Mouse (Mus musculus) lung, postnatal 10 days (tissue): ENCODE results near the gene Pnkd.

Experiments
- DNase-seq: peaks from one replicate; pipeline ENCODE4 v3.0.0; 2021

The Pnkd gene

DNA sequence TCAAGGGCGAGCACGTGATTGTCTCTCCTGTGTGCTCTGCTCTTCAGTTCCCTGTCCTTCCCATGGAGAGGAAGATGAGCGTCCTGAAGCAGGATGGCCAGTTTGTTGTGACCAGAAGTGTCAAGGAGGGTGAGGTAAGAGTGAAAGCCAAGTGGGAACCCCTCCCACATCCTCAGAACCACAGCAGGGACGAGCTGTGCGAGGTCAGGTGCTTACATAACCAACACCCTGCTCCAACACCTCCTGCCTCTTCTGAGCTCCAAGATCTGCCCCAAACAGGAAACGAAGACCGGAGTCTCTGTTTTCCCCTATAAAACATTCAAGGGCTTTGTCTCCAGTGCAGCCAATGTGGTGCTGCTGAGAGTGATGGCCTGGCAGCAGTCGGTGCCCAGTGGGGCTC, 79.5 kb downstream of the Pnkd start:
- DNase-seq = no peak

DNA sequence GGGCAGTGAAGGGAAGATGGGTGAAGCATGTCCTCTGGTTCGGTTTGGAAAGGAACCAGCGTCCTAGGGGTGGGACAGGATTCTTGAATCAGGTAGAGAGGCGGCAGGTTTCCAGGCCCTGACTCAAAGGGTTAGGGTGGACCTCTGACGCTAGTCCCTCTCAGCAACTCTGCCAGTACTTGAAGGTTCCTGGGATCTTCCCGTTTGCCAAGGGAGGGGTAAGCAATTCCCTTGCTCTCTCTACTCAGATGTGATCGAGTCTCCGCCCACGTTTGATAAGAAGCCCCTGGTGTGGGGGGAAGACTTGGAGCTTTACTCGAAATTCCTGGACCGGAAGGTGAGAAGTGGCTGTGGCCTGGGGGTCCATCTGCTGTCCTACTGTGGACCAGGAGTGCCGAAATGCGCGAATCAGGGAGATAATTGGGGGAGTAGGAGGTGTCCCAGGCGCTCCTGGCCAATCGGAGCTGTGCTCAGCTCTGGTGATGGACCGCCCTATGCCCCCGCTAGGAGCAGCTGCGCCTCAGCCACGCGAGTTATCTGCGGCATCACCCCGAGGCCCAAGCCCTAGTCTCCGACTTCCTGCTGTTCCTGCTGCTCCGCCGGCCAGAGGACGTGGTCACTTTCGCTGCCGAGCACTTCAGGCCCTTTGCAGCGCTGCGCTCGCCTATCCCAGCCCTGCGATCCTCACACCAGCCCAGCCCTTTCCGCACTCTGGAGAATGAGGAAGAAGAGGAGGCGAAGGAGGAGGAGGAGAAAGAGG, 83.3 kb downstream of the Pnkd start:
- peak; percentile 79 for DNase-seq

DNA sequence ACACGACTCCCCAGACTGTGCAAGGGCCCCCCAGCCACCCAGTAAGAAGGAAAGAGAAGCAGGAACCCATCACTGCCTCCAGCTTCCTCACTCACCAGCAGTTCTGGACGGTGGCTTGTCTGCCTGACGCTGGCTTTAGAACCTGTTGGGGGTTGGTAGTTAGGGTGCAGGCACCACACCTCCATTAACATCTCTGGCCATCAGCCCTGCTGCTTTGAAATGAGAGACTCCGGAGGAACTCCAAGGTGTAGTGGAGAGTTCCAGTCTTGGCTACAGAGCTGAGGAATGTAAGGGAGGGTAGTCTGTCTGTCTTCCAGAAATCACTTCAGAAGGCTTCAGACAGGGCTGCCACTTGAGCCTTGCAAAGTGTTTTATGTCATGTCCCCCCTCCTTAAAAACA, 85.3 kb downstream of the Pnkd start:
- DNase-seq = no peak

DNA sequence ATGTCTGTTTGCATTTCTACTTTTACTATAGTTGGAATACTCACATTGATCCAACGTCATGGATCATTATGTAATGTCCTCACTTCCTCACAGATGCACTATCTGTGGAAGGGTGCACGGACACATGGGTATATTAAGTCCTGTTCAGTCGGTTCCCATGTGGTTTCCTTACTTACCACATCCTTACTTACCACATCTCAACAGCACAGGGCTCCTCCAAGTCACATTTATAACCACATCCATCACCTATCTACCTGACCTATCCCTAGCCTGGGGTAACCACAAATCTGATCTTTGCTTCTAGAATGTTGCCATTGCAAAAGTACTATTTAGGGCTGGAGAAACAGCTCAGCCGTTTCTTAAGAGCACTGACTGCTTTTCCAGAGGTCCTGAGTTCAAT, 88.6 kb downstream of the Pnkd start:
- no peak for DNase-seq

DNA sequence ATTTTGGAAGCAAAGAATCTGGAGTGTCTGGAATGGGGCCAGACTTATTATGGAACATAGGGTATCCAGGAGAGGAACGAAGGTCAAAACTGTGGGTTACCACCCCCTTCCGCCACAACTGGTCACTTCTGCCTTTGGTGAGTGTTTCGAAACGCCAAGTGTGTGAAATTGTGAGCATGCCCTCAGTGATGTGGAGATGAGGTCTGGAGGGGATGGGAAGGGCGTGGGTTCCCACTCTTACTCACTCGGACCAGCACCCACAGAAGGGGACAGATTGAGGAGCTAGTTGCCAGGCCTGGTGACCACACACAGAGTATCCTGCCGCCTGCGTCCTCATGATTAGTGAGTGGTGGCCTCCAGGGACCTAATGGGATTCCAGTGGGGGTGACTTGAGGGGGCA, 90.2 kb downstream of the Pnkd start, which contains the start of gene Slc11a1:
Gene Slc11a1 (plus strand): TSS at position 216 of the 400 bp plus-strand sequence.
- no peak for DNase-seq

DNA sequence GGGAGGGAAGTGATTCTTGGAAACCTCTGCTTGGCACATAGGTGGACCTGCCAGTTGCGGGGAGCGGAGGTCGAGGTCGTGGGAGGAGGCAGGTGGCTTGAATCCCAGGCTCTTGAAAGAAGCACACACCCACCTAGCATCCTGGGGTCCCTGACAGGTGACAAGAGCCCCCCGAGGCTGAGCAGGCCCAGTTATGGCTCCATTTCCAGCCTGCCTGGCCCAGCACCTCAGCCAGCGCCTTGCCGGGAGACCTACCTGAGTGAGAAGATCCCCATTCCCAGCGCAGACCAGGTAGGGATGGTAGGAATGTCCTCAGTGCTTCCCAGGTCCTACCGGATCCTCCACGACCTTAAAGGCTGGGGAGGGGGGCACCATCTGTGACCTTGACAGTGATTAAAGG, 90.8 kb downstream of the Pnkd start:
- no peak for DNase-seq

DNA sequence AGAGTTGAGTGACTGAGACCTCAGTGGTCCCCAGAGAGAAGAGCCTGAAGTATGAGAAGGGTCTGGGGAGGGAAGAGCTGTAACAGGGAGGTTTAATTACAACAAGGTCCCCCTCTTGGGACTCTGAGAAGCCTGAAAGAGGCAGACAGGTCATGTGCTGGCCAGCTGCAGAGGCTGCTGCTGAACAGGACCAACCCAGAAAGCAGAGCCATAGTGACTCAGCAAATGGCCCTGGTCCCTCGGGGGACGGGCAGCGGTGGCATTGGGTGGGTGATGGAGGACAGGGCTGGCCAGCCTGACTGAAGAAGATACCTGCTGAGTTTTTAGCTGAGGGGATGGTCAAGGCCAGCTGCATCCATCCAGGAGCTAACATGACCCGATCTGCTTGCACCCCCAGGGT, 91.7 kb downstream of the Pnkd start:
- DNase-seq = no peak

DNA sequence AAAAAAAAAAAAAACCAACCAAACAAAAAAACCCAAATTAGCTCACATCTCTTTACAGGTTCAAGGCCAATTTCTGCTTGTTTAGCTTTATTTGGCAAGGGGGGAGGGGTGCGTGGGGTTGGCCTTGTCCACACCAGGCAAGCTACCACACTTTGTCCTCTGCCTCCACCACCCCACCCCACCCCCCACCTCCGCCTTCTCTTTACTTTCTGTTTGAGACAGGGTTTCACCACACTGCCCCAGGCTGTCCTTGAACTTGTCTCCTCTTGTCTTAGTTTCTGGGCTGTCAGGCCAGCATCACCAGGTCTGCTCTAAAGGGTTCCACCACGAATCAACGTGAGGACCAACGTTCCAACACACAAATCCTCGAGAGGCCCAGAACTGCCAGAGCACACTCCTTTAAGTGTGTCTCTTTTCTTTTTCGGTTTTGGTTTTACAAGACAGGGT, 94.4 kb downstream of the Pnkd start:
- DNase-seq = no peak

DNA sequence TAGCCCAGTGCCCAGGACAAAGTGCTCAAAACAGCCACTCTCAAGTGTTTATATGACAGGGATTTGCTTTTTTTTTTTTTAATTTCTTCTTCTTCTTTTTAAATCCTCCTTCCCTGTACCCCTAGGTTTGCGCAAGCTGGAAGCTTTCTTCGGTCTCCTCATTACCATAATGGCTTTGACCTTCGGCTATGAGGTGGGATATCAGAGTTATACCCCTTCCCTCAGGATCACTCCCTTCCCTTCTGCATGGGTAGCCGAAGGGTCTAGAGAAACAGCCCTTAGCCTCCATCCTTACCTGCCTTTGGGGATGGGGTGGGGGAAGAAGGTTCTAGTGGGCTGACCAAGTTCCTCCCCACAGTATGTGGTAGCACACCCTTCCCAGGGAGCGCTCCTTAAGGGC, 95.8 kb downstream of the Pnkd start:
- DNase-seq = no peak

DNA sequence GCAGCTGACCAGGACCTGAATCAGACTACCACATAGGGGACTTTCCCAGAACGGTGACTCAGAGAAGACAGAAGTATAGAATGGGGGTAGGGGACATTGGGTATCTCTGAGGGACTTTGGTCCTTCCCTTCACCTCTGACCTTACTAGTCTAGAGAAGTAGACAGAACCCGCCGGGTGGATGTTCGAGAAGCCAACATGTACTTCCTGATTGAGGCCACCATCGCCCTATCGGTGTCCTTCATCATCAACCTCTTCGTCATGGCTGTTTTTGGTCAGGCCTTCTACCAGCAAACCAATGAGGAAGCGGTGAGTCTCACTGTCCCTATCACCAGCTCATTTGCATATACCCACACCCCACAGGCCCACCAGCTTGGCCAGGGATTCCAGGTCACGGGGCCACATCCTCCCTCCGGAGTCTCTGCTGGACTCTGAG, 96.9 kb downstream of the Pnkd start:
- no peak for DNase-seq

DNA sequence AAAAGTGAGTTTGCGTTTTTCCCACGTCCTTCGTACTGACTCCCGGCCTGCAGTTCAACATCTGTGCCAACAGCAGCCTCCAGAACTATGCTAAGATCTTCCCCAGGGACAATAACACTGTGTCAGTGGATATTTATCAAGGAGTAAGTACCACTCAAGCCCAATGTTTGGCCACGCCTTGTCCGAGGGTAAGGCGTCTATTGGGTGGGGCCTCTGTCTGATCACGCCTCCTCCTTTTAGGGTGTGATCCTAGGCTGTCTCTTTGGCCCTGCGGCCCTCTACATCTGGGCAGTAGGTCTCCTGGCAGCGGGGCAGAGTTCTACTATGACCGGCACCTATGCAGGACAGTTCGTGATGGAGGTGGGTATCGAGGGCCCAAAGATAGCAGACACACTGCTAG, 98.7 kb downstream of the Pnkd start:
- no peak for DNase-seq

DNA sequence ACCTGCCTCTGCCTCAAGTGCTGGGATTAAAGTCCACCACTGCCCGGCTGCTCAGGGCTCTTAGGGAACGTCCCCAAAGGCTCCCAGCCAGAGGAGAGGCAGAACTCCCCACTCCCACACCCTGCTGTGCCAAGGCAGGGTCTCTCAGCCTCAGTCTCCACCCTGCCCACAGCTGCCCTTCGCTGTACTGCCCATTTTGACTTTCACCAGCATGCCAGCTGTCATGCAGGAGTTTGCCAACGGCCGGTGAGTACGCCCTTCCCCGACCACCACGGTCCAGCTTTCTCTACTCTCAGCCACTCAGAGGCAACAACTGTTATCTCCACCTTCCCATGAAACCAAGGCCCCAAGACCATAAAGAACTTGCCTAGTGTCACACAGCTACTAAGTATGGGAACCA, 99.8 kb downstream of the Pnkd start:
- DNase-seq = no peak

DNA sequence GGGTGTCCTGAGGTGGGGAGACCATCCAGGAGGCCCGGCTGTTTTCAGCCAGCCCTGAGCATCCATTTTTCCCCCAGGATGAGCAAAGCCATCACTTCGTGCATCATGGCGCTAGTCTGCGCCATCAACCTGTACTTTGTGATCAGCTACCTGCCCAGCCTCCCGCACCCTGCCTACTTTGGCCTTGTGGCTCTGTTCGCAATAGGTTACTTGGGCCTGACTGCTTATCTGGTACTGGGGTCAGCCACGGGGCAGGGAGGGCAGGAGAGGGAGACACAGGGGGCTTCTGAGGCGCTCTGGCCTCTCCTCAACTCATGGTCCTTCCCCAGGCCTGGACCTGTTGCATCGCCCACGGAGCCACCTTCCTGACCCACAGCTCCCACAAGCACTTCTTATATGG, 100.3 kb downstream of the Pnkd start:
- DNase-seq = no peak

DNA sequence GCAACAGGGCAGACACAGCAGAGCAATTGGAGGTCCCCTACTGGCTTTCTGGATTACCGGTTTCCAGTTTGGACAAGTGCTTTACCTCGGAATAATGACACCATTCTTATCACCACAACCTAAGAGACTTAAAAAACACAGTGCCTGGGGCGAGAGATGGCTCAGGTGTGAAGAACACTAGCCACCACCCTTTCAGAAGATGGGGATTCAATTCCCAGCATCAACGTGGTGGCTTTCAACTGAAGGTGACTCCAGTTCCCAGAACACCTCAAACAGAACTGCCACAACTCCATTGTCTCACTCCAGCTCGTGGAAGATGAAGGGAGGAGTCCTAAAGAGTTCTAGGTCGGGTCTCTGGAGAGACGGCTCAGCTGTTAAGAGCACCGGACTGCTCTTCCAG, 100.8 kb downstream of the Pnkd start:
- no peak for DNase-seq

DNA sequence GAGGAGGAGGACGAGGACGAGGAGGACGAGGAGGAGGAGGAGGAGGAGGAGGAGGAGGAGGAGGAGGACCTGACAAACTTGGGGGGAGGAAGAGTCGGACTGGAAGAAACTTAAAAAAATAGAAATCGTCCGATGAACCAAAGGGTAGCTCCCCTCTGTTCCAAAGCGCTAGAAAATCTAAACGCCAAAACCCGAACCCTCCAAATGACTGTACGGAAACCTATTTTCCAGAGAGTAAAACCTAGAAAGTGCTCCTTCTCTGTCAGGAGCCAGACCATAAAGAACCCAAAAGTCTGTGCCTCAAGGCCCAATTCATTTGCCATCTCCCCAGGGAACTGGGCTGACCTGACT, 101.6 kb downstream of the Pnkd start:
- DNase-seq = no peak

DNA sequence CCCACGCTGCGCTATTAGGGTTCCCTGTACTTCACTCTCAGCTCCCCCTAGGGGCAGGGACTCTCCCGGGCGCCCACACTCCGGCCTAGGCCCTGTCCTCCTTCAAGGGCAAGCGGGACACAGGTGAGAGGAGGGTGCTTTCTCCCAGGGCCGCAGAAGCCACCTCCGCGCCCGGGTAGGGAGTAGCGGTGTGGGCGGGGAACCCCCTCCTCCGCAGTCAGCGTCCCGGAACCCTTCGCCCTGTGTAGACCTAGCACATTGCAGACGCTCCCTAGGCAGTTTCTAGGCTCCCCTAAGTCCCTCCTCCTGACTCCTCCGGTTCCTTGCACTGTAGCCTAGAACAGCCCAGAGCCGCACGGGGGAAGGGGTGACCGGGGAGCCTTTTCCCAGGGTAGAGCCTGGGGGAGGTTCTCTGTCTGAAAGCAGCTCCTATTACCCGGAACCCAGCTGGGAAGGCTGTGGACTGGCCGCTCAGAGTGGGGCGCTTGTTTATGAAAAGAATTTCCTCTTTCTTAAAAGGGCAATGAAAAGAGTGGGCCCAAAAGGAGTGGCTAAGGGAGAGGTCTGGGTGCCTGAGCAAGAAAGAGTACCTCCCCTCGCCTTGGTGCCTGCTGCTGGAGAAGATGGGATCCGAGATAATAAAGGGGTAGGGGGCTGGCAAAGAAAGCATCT, 102.1 kb downstream of the Pnkd start:
- peak; percentile 97 for DNase-seq

DNA sequence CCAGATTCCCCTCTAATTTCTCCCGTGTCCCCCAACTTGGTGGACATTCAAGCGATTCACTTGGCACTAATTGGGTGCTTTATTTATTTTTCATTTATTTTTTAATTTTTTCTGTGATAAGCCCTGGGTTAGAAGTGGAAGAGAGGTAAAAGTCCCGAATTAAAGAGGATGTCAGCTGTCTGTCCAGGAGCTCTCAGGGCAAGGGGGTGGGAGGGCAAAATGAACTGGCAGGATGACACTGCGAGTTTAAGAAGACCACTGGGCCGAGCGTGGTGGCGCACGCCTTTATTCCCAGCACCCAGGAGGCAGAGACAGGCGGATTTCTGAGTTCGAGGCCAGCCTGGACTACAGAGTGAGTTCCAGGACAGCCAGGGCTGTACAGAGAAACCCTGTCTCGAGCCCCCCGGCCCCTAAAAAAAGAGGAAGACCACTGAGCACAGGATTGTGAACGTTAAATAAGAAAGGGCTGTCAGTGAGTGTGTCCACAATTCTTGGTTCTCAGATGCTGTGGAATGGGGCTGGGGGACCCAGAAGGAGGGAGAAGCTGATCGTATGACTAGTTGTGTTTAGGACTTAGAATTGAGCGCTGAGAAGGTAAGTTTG, 102.8 kb downstream of the Pnkd start:
- no peak for DNase-seq

DNA sequence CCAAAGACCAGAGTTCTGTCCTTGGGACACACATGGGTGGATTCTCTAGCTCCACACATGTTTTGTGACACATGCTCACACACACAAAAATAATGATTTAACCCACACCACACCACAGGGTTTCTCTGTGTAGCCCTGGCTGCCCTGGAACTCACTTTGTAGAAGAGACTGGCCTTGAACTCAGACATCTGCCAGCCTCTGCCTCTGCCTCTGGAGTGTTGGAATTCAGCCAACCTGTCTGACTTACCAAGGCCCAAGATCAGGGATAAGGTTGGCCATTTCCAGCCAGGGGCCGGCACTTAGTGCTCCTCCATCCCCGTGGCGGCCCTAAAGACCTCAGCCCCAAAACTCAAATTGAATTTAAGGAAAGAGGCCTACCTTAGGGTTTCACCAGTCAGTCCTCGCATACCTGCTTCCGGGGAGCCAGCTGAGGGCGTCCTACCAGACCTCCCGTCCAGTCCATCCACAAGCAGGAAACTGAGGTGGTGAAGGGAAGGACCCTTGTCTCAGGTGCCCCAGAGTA, 103.7 kb downstream of the Pnkd start:
- no peak for DNase-seq

DNA sequence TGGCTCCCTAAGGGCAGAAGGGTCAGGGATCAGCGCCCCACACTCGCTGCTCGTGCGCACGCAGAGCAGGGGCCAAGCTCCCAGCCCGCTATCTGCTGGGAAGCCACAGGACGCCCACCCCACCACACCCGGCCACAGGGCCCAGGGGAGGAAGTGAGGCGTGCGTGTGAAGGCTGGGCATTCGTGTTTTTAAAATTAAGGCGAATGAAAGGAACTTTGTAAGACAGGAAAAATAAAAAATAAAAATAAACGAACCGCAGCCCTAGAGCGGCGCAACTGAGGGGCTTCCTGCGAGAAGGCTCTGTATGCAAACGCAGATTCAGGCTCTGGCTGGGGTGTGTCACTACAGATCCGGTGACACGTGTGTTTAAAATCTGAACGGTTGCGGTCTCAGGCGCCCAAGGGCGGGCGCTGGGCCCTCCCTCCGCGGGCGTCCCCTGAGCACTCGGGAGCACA, 105.1 kb downstream of the Pnkd start:
- DNase-seq = peak; percentile 53

DNA sequence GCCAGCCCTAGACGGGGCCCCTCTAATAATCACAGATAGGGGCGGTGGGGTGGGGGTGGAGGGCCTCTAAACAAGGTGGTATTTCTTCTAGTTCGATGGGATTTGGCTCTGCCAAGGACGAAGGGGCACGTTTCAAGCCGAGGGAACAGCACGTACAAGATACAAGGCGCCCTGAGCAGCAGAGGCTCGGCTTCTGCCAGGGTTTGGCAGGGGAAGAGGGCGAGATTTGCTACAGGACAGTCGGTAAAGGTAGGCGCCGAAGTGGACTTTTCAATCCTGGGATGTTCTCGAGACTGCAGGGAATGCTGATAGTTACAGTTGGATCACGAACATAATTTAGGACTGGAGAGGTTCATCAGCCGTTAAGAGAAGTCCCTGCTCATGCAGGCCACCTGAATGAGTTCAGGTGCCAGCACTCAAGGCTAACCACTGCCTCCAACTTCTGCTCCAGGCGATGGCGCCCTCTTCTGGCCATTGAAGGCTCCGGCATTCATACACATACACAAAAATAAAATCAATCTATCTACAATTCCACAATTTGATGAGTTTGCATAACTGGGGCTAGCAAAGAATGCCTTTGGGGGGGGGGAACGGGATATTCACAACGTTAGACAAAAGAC, 105.7 kb downstream of the Pnkd start:
- DNase-seq = peak; percentile 79

DNA sequence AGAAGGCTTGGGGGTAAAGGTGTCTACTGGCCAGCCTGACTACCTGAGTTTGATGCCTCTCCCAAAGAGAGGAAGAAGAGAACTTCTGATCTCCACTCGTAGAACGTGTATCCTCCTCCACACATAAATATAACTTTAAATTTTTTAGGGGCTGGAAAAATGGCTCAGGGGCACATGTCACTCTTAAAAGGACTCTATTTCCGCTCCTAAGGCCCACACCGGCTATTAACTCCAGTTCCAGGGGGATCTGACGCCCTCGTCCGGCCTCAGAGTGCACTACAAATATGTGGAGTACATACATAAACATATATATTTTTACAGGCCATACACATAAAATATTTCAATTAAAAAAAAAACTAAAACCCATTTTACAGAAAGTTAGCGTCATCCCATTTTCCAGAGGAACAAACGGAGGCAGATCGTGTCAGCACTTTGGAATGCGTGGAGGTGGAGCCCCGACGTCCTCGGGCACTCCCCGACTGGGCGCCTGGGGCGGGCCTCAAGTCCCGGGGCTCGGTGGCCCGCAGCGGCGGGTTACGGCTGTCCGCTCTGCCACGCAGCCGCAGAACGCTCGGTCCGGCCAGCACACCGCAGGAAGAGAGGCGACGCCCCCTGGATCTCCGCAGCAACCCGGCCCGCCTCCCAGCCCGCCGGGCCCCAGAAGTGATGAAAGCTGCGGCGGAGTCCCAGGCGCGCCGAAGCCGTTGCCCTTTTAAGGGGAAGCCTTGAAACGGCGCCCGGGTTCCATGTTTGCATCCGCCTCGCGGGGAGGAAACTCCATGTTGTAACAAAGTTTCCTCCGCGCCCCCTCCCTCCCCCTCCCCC, 106.4 kb downstream of the Pnkd start, which contains the start of gene Ctdsp1:
Gene Ctdsp1 (plus strand): TSS at position 586 of the 825 bp plus-strand sequence.
- DNase-seq = peak; percentile 99

DNA sequence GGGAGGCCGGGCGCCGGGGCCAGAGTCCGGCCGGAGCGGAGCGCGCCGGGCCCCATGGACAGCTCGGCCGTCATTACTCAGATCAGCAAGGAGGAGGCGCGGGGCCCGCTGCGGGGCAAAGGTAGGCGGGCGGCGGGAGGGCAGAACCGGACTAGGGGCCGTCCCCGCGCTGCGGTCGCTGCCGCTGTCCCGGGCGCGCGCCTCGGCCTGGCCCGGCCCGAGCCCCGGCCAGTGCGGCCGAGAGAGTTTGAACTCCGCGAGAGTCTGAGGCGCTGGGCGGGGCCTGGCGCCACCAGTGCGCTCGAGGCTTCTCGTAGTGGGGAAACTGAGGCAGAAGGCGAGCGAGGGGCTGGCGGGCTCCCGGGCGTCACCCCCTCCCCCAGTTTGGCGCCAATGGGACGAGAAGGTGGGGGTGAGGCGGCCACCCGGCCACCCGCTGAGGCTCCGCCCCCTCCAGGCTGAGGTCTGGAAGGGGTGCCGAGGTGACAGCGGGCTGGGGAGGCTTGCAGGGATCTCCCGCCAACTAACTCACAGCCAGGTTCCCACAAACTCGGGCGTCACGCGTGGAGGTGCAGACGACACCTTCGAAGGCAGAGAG, 107.2 kb downstream of the Pnkd start:
- peak; percentile 87 for DNase-seq
